Mouse (Mus musculus): ENCODE results near the gene Cfap20. TPM values are rescaled to one million over a fixed set of nuclear protein-coding genes. Genes with fewer than 3 reads are reported as not detected.

The Cfap20 gene
- polyA plus RNA-seq (2012; rRNA removed) = 126 and 138 TPM in 2 replicates

GRCm38 (mm10) chr8:95434686-95435439 lies at the start of gene Cfap20:
TSS of gene Cfap20 (minus strand) at chr8:95434869.

Other genes starting within 250 kb of the Cfap20 start
- gene Kifc3, start 232.1 kb downstream of the Cfap20 start, polyA plus RNA-seq (2012; rRNA removed) = 38.4 and 40.3 TPM in 2 replicates
- gene Cngb1, start 128.3 kb downstream of the Cfap20 start, polyA plus RNA-seq (2012; rRNA removed) = 0.74 and 0.76 TPM in 2 replicates
- gene Tepp, start 124.3 kb downstream of the Cfap20 start, polyA plus RNA-seq (2012; rRNA removed) = 3.5 and 4.3 TPM in 2 replicates
- 16.6 and 19.1 TPM in 2 replicates for gene Zfp319, start 102.9 kb downstream of the Cfap20 start, polyA plus RNA-seq (2012; rRNA removed)
- 42.3 and 42.5 TPM in 2 replicates for gene Usb1, start 102.6 kb downstream of the Cfap20 start, polyA plus RNA-seq (2012; rRNA removed)
- gene Mmp15, start 82.6 kb downstream of the Cfap20 start, polyA plus RNA-seq (2012; rRNA removed) = 16.5 and 17.2 TPM in 2 replicates
- 46.9 and 47.1 TPM in 2 replicates for gene Csnk2a2, start 55.2 kb upstream of the Cfap20 start, polyA plus RNA-seq (2012; rRNA removed)
- 1.5 and 2.1 TPM in 2 replicates for gene Ccdc113, start 99.2 kb upstream of the Cfap20 start, polyA plus RNA-seq (2012; rRNA removed)
- not detected in 2 replicates for gene Prss54, start 141.5 kb upstream of the Cfap20 start, polyA plus RNA-seq (2012; rRNA removed)
- 3.1 and 3.9 TPM in 2 replicates for gene Gins3, start 198.6 kb upstream of the Cfap20 start, polyA plus RNA-seq (2012; rRNA removed)
- 710 and 739 TPM in 2 replicates for gene Ndrg4, start 242.1 kb upstream of the Cfap20 start, polyA plus RNA-seq (2012; rRNA removed)